Mouse (Mus musculus) heart, adult 2 months (tissue): ENCODE data around the gene Tfr2. TPM values are rescaled to one million over a fixed set of nuclear protein-coding genes. Genes with fewer than 3 reads are reported as not detected.

Experiments
- DNase-seq, 2 experiments: peaks; one replicate each; pipeline ENCODE4 v3.0.0; 2021
- H3K27ac ChIP-seq: fragments of 200-600 bp; 2 replicates; pipeline ENCODE4 v1.8.1; 2022
- H3K27me3 ChIP-seq: fragments of 200-500 bp; 2 replicates; pipeline ENCODE4 v1.6.1; 2012; ENCODE audit warnings: mild to moderate bottlenecking, low read length, inconsistent platforms, mixed read lengths; ENCODE audit not compliant: control insufficient read depth, insufficient read depth
- H3K36me3 ChIP-seq: fragments of 200-500 bp; 2 replicates; pipeline ENCODE4 v1.6.1; 2012; ENCODE audit warnings: low read length, inconsistent platforms; ENCODE audit not compliant: control insufficient read depth, insufficient read depth
- H3K4me1 ChIP-seq: fragments of 200-500 bp; 2 replicates; pipeline ENCODE4 v1.6.1; 2011; ENCODE audit warnings: low read length; ENCODE audit not compliant: control insufficient read depth, insufficient read depth
- H3K4me3 ChIP-seq: fragments of 200-600 bp; 2 replicates; pipeline ENCODE4 v1.8.1; 2022
- H3K79me2 ChIP-seq: fragments of 200-500 bp; replicated peaks from 2 replicates; pipeline ENCODE4 v1.6.1; 2012; ENCODE audit warnings: mild to moderate bottlenecking, inconsistent platforms, low read length, moderate library complexity, mixed read lengths; ENCODE audit not compliant: control insufficient read depth, insufficient read depth
- H3K9ac ChIP-seq: fragments of 200-500 bp; 2 replicates; pipeline ENCODE4 v1.6.1; 2012; ENCODE audit warnings: low read depth, mild to moderate bottlenecking, control low read depth, inconsistent platforms, low read length, mixed read lengths
- CTCF ChIP-seq: fragments of 200-600 bp; IDR thresholded peaks from 2 replicates; pipeline ENCODE4 v1.8.1; 2022; ENCODE audit warnings: antibody characterized with exemption, mild to moderate bottlenecking, moderate library complexity
- EP300 ChIP-seq: fragments of 200-500 bp; IDR thresholded peaks from 2 replicates; pipeline ENCODE4 v1.6.1; 2011; ENCODE audit warnings: low read depth, low read length, control low read depth; ENCODE audit not compliant: insufficient read depth
- POLR2A ChIP-seq: fragments of 200-500 bp; IDR thresholded peaks from 2 replicates; pipeline ENCODE4 v1.6.1; 2011; ENCODE audit warnings: mild to moderate bottlenecking, low read depth, low read length, control low read depth; ENCODE audit not compliant: insufficient read depth
- WGBS: fragments of 180-500 bp; shearing (Covaris S2); methylation state at CpG from one replicate; pipeline ENCODE4 v1.1.7; 2018; 5-methylcytosine and 5-hydroxymethylcytosine counted together
- intact Hi-C: fragments of 180-260 bp; cut with DNase I; formaldehyde crosslinking; loops from one replicate; pipeline ENCODE4 v1.15.1; 2025
- polyA plus RNA-seq: library from polyadenylated mRNA; depleted of rRNA; stranded (reverse); fragments of >200 nt; gene quantifications from 2 replicates; pipeline ENCODE4 v1.2.3, GENCODE M21; 2012
- total RNA-seq, 2 experiments: library from RNA; stranded (reverse); gene quantifications; 2 replicates each; pipeline ENCODE4 v1.2.3; 2021

Gene Tfr2
- total and polyA plus RNA-seq, 3 experiments, result 0.09 to 0.35 TPM; not detected in 1

GRCm38 (mm10) chr5:137597625-137598024 is 28.0 kb downstream of the Tfr2 start:
- H3K4me3 ChIP-seq, result no peak overlapping the region
- no peaks in the 10 kb centered on the region for H3K27me3 ChIP-seq
- intact Hi-C loops, result no loop called here
- DNase-seq, result no peak
- H3K27ac ChIP-seq, result no peak overlapping the region
- TF ChIP-seq EP300, result no peak
- TF ChIP-seq CTCF, result no peak
- no peak for TF ChIP-seq POLR2A
- 88% methylated on average over 6 of the region's 6 CpGs for WGBS
- no peaks in the 10 kb centered on the region; the same call in 1 of the 2 replicates for H3K79me2 ChIP-seq
- no peak overlapping the region for H3K9ac ChIP-seq
- no peaks in the 10 kb centered on the region for H3K36me3 ChIP-seq
- H3K4me1 ChIP-seq, result peaks cover 9% of the 10 kb centered on the region

- DNase-seq, result no peak
- intact Hi-C loops, result no loop called here
- TF ChIP-seq CTCF, result no peak
- no peak for TF ChIP-seq EP300
- no peak for TF ChIP-seq POLR2A
- no peak overlapping the region for H3K9ac ChIP-seq
- 63% methylated on average over 2 of the region's 2 CpGs for WGBS
- no peaks in the 10 kb centered on the region; the same call in 1 of the 2 replicates for H3K79me2 ChIP-seq
- H3K4me3 ChIP-seq, result no peak overlapping the region
- no peak overlapping the region for H3K27ac ChIP-seq
- H3K36me3 ChIP-seq, result no peaks in the 10 kb centered on the region
- peaks cover 9% of the 10 kb centered on the region for H3K4me1 ChIP-seq
- H3K27me3 ChIP-seq, result no peaks in the 10 kb centered on the region
Measured at GRCm38 (mm10) chr5:137598100-137598826, 28.6 kb downstream of the Tfr2 start.

GRCm38 (mm10) chr5:137599600-137599999 is 30.0 kb downstream of the Tfr2 start:
- Histone ChIP-seq H3K27me3 (no peaks in the 10 kb centered on the region), H3K9ac (peak overlapping the region; percentile 82), H3K4me1 (peaks cover 9% of the 10 kb centered on the region), H3K79me2 (no peaks in the 10 kb centered on the region; the same call in 1 of the 2 replicates), H3K27ac (peak overlapping the region; percentile 99; the same call in 1 of the 2 replicates), H3K36me3 (no peaks in the 10 kb centered on the region), H3K4me3 (peak overlapping the region; percentile 60)
- WGBS, result 42% methylated on average over 9 of the region's 9 CpGs
- no peak for DNase-seq
- intact Hi-C loops, result no loop called here
- TF ChIP-seq CTCF (no peak), EP300 (no peak), POLR2A (no peak)

GRCm38 (mm10) chr5:137600281-137600618 is 30.6 kb downstream of the Tfr2 start:
- no peak for DNase-seq
- Histone ChIP-seq H3K36me3 (no peaks in the 10 kb centered on the region), H3K4me1 (peaks cover 9% of the 10 kb centered on the region), H3K4me3 (peak overlapping the region; percentile 60), H3K27me3 (no peaks in the 10 kb centered on the region), H3K79me2 (no peaks in the 10 kb centered on the region; the same call in 1 of the 2 replicates), H3K9ac (peak overlapping the region; percentile 82), H3K27ac (peak overlapping the region; percentile 99)
- no peak for TF ChIP-seq POLR2A
- TF ChIP-seq CTCF, result no peak
- TF ChIP-seq EP300, result no peak
- intact Hi-C loops, result loop anchor here (5.0 kb wide), 1 partner anchor 52 kb away; no protein-coding TSS in a partner anchor
- 1% methylated on average over 19 of the region's 19 CpGs for WGBS

GRCm38 (mm10) chr5:137600619-137601364 is 31.2 kb downstream of the Tfr2 start, which contains the start of gene Mospd3:
Gene Mospd3, minus strand, starts transcription at chr5:137601058.
- peak; percentile 97 for DNase-seq
- Histone ChIP-seq H3K27ac (peak within 1 kb of the TSS; percentile 99), H3K9ac (peak within 1 kb of the TSS; percentile 83), H3K27me3 (no peaks in the 10 kb centered on the region), H3K4me3 (peak within 1 kb of the TSS; percentile 60), H3K79me2 (no peaks in the 10 kb centered on the region; the same call in 1 of the 2 replicates), H3K36me3 (no peaks in the 10 kb centered on the region), H3K4me1 (peaks cover 9% of the 10 kb centered on the region)
- intact Hi-C loops, result loop anchor here (1.0 to 5.0 kb wide), 2 partner anchors 28 to 52 kb away; no protein-coding TSS in a partner anchor
- under 1% methylated on average over 41 of the region's 41 CpGs for WGBS
- TF ChIP-seq CTCF (no peak), POLR2A (peak; percentile 95), EP300 (peak; percentile 28; the same call in 1 of the 2 replicates)

DNA sequence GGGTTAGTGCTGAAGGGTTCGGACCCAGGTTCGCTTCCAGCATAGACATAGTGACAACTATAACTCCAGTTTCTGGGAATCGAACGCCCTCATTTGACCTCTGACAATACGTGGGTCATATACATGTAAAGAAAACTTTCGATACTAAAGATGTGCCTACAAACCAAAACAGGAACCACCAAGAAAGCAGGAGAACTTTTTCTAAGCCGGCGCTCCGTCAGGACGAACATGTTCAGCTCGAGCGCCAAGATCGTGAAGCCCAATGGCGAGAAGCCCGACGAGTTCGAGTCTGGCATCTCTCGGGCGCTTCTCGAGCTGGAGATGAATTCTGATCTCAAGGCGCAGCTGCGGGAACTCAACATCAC is 31.7 kb downstream of the Tfr2 start:
- H3K4me3 ChIP-seq, result peak overlapping the region; percentile 60
- TF ChIP-seq POLR2A, result no peak
- TF ChIP-seq CTCF, result no peak
- no peak for TF ChIP-seq EP300
- peak overlapping the region; percentile 72 for H3K9ac ChIP-seq
- H3K4me1 ChIP-seq, result peaks cover 9% of the 10 kb centered on the region
- no peaks in the 10 kb centered on the region; the same call in 1 of the 2 replicates for H3K79me2 ChIP-seq
- WGBS, result under 1% methylated on average over 22 of the region's 22 CpGs
- no peaks in the 10 kb centered on the region for H3K36me3 ChIP-seq
- DNase-seq, result peak; percentile 45 to 47
- H3K27me3 ChIP-seq, result no peaks in the 10 kb centered on the region
- intact Hi-C loops, result loop anchor here (1.0 to 5.0 kb wide), 2 partner anchors 27 to 51 kb away; no protein-coding TSS in a partner anchor
- H3K27ac ChIP-seq, result peak overlapping the region; percentile 99
